Mouse (Mus musculus) stomach, postnatal 0 days (tissue): ENCODE results near the gene Lmbrd1.
"Not testable (repeated sequence)": the region's sequence is repeated elsewhere in the genome, so short reads cannot be mapped to it uniquely, and the experiment has no call there.

ENCODE experiments used
- CTCF ChIP-seq: IDR thresholded peaks from 2 replicates; pipeline ENCODE4 v1.5.1; 2016; ENCODE audit warnings: antibody characterized with exemption, low read depth, mild to moderate bottlenecking, moderate library complexity
- EP300 ChIP-seq: optimal IDR thresholded peaks from 2 replicates; pipeline ENCODE3; 2016; ENCODE audit warnings: antibody characterized with exemption

DNA sequence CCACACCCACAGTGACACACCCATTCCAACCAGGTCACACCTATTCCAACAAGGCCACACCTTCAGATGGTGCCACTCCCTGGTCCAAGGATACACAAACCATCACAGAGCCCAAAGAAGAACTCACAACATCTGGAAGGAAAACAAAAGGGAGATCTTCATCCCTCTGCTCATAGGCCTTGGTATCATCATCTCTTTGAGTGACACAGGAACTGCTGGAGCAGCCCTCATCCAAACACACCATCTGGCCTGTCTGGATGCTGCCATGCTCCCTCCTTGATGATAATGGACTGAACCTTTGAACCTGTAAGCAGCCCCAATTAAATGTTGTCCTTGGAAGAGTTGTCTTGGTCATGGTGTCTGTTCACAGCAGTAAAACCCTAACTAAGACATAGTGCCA is 17.8 kb upstream of the Lmbrd1 start:
- TF ChIP-seq EP300, CTCF: not testable (repeated sequence)
